In the genomic region with DNA sequence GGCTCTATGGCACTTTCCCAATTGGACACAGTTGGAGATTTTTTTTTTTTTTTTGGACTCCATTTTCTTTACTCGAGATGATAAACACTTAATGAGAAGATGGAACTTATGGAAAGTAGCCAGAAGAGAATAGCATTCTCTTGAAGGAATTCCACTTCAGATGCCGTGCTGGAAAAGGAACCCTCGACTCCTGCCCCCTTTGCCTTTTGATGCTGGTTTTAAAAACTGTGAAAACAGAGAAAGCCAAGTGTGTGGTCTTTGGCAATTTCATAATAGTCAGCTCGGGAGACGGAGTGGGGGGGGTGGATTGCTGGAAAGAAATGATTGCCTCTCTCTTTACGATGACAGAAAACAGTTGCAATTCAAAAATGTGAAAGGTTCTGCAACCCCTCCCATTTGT, we compare ENCODE assay signal across 17 mouse cellular contexts.
DNase-seq lines count a peak whose midpoint lies in the region; ATAC-seq and TF ChIP-seq lines count a peak whose summit lies in the region.
"Had no signal": no experiment of that assay in that cellular context is flagged by ENCODE, and none has a peak within 500 bp of the region (broad histone marks: within the 10 kb centered on the region; RNA-seq: fewer than 3 reads in every experiment).

No protein-coding gene starts in this region.

- no peak for TF ChIP-seq POLR2A in embryonic fibroblast, embryonic 13.5 days (IDR thresholded peaks at IDR 0.05; ENCODE audit: low read depth, low read length)
- no peak for TF ChIP-seq POLR2A in limb, embryonic 14.5 days (IDR thresholded peaks at IDR 0.05; ENCODE audit: borderline replicate concordance, extremely low read depth, insufficient read depth, insufficient read length)

- 0 out of 2 replicates have a peak overlapping the region, but pooled peaks have one; percentile 37 for H3K27ac ChIP-seq in kidney, embryonic 15.5 days
- no peak overlapping the region for H3K27ac ChIP-seq in embryonic facial prominence, embryonic 14.5 days (replicated peaks; ENCODE audit: low read depth, low read length)
- H3K27ac ChIP-seq in embryonic fibroblast, embryonic 13.5 days (ENCODE audit: insufficient read depth, low read length): peak overlapping the region; percentile 69
- H3K27ac ChIP-seq in limb, embryonic 14.5 days (replicated peaks; ENCODE audit: low read depth, low read length): no peak overlapping the region
- H3K27ac ChIP-seq: midbrain, embryonic 12.5 days had no signal

- no peaks in the 10 kb centered on the region for H3K9me3 ChIP-seq in kidney, embryonic 15.5 days (replicated peaks)
- peaks cover 4% of the 10 kb centered on the region; the same call in 1 of the 2 replicates for H3K9me3 ChIP-seq in embryonic facial prominence, embryonic 14.5 days (ENCODE audit: control insufficient read depth, low read length)
- no peaks in the 10 kb centered on the region for H3K9me3 ChIP-seq in limb, embryonic 14.5 days (ENCODE audit: control insufficient read depth, low read length)

- H3K4me3 ChIP-seq in kidney, embryonic 15.5 days (replicated peaks): no peak overlapping the region
- no peak overlapping the region for H3K4me3 ChIP-seq in embryonic facial prominence, embryonic 14.5 days (ENCODE audit: low read depth, low read length)
- no peak overlapping the region for H3K4me3 ChIP-seq in embryonic fibroblast, embryonic 13.5 days (ENCODE audit: insufficient read depth, low read length)
- H3K4me3 ChIP-seq in limb, embryonic 14.5 days (replicated peaks; ENCODE audit: low read length): no peak overlapping the region
- H3K4me3 ChIP-seq: erythroblast, embryonic 14.5 days; midbrain, embryonic 12.5 days had no signal

- no peak overlapping the region for H3K9ac ChIP-seq in kidney, embryonic 15.5 days
- H3K9ac ChIP-seq in embryonic facial prominence, embryonic 14.5 days (ENCODE audit: low read depth, low read length): no peak overlapping the region
- no peak overlapping the region for H3K9ac ChIP-seq in limb, embryonic 14.5 days (ENCODE audit: low read depth, low read length, severe bottlenecking)
- H3K9ac ChIP-seq: liver, postnatal 0 days; midbrain, embryonic 12.5 days had no signal

- H3K4me2 ChIP-seq in kidney, embryonic 15.5 days: no peak overlapping the region
- H3K4me2 ChIP-seq in embryonic facial prominence, embryonic 14.5 days (ENCODE audit: low read depth, low read length): 0 out of 2 replicates have a peak overlapping the region, but pooled peaks have one; percentile 2
- no peak overlapping the region for H3K4me2 ChIP-seq in limb, embryonic 14.5 days (replicated peaks; ENCODE audit: low read depth, low read length, severe bottlenecking)
- H3K4me2 ChIP-seq: heart, embryonic 11.5 days; midbrain, embryonic 12.5 days had no signal

- H3K27me3 ChIP-seq in kidney, embryonic 15.5 days: no peaks in the 10 kb centered on the region
- no peaks in the 10 kb centered on the region for H3K27me3 ChIP-seq in embryonic facial prominence, embryonic 14.5 days (replicated peaks; ENCODE audit: control insufficient read depth, insufficient read depth, low read length)
- no peaks in the 10 kb centered on the region for H3K27me3 ChIP-seq in limb, embryonic 14.5 days (ENCODE audit: control insufficient read depth, insufficient read depth, low read length)

- 41% methylated on average over 6 of the region's 6 CpGs for WGBS in kidney, embryonic 15.5 days
- 20% methylated on average over 6 of the region's 6 CpGs for WGBS in embryonic facial prominence, embryonic 14.5 days
- 11% methylated on average over 6 of the region's 6 CpGs for WGBS in limb, embryonic 14.5 days

- TF ChIP-seq CTCF in embryonic fibroblast, embryonic 13.5 days (IDR thresholded peaks at IDR 0.05; ENCODE audit: borderline replicate concordance, insufficient read depth, low read length): no peak

- H3K4me1 ChIP-seq in kidney, embryonic 15.5 days: peaks cover 9% of the 10 kb centered on the region
- H3K4me1 ChIP-seq in embryonic facial prominence, embryonic 14.5 days (ENCODE audit: control insufficient read depth, insufficient read depth, low read length): peaks cover 12% of the 10 kb centered on the region; the same call in 1 of the 2 replicates
- peaks cover 21% of the 10 kb centered on the region for H3K4me1 ChIP-seq in embryonic fibroblast, embryonic 13.5 days (ENCODE audit: control insufficient read depth, insufficient read depth, low read length)
- 0 out of 2 replicates have a peak, but pooled peaks cover 10% of the 10 kb centered on the region for H3K4me1 ChIP-seq in limb, embryonic 14.5 days (ENCODE audit: control insufficient read depth, insufficient read depth, low read length)

- intact Hi-C loops in left cerebral cortex, postnatal 14 days (cut with DNase I): no loop called here

- no peak for ATAC-seq in kidney, embryonic 15.5 days (replicated peaks; ENCODE audit: low FRiP score)
- ATAC-seq in embryonic facial prominence, embryonic 14.5 days (ENCODE audit: low read depth): no peak
- no peak for ATAC-seq in limb, embryonic 14.5 days (ENCODE audit: low FRiP score, low read depth)
- ATAC-seq: liver, postnatal 0 days had no signal

- DNase-seq in kidney, adult 18-20 months: no peak
- peak; percentile 67 for DNase-seq in embryonic facial prominence, embryonic 14.5 days (ENCODE audit: low spot score)
- DNase-seq in limb, embryonic 14.5 days (ENCODE audit: low spot score): peak; percentile 47
- no peak for DNase-seq in left cerebral cortex, postnatal 14 days (ENCODE audit: low spot score in 2 of 2)
- no peak for DNase-seq in thymus, postnatal 36 days
- no peak for DNase-seq in right cerebral cortex, adult 18-20 months
- DNase-seq: adrenal gland, postnatal 36 days; cerebellum, postnatal 25 days; kidney, postnatal 14 days; left cerebral cortex, postnatal 4 days; liver, postnatal 0 days; thymus, postnatal 4 days had no signal

- no peaks in the 10 kb centered on the region for H3K36me3 ChIP-seq in kidney, embryonic 15.5 days
- no peaks in the 10 kb centered on the region for H3K36me3 ChIP-seq in embryonic facial prominence, embryonic 14.5 days (ENCODE audit: control insufficient read depth, insufficient read depth, low read length)
- H3K36me3 ChIP-seq in limb, embryonic 14.5 days (ENCODE audit: control insufficient read depth, insufficient read depth, low read length): no peaks in the 10 kb centered on the region
- H3K36me3 ChIP-seq: midbrain, embryonic 12.5 days had no signal

Comparison
In these comparisons a context has a peak if more than half of its experiments do, and no peak if none do; other contexts are left out.
1. H3K27ac ChIP-seq: peak in kidney, embryonic 15.5 days (single experiment) and embryonic fibroblast, embryonic 13.5 days (single experiment); none in embryonic facial prominence, embryonic 14.5 days (single experiment) and limb, embryonic 14.5 days (single experiment).
2. DNase-seq: peak in embryonic facial prominence, embryonic 14.5 days (single experiment) and limb, embryonic 14.5 days (single experiment); none in kidney, adult 18-20 months (single experiment), left cerebral cortex, postnatal 14 days (0 of 2), thymus, postnatal 36 days (0 of 2) and right cerebral cortex, adult 18-20 months (single experiment).